Mouse (Mus musculus): ENCODE data around the gene Six1. TPM values are rescaled to one million over a fixed set of nuclear protein-coding genes. Genes with fewer than 3 reads are reported as not detected.

Gene Six1
- polyA plus RNA-seq, 1 experiment from 2014 or later = 10.4 TPM

DNA sequence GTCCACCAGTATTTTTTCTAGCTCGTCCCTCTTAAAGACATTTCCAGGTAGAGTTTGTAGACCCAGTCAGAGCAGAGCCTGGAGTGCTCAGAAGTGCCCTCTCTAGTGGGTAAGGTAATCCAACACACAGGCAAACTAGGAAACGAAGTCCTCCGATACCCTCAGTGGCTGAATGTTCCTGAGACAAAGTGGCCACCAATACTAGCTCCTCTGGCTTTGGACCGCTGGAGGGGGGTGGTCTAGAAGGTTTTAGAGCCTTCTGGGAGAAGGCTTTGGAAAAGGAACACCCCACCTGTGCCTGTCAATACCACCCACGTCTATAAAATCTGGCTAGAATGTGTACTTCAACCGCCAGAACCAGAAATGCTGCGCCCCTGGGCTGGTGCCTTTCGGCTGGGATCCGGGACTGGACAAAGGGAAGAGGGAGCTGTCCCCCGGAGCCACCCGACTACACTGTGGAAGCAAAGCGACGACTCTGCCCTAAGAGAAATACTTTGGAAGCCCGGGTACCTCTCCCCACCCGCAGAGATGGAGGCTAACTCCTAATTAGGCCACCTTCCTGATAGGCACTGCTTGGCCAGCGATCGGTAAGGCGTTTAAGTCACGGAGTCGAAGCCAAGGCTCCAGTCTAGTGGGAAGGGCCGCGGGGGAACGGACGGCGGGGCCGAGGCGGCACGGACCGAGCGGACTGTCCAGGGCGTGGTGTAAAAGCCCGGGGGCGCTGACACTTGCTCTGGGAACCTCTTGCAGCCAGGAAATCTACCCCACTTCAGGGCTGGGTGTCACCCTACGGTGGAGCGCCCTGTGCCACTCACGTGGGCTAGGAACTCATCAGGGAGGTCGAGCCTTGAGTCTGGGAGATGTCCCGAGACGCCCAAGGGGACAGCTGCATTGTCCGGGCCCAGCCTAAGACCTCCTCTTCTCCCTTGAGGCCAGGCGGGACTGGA, 14.4 kb downstream of the Six1 start:
- Histone ChIP-seq H3K27ac (ENCODE audit: low read depth, low read length) (no peak overlapping the region), H3K4me3 (ENCODE audit: low read depth, low read length) (no peak overlapping the region), H3K9me3 (ENCODE audit: control insufficient read depth, low read length) (no peaks in the 10 kb centered on the region), H3K27me3 (ENCODE audit: control insufficient read depth, insufficient read depth, low read length) (peaks cover 90% of the 10 kb centered on the region), H3K4me2 (no peak overlapping the region), H3K4me1 (ENCODE audit: control insufficient read depth, insufficient read depth, low read length) (peaks cover 7% of the 10 kb centered on the region), H3K9ac (ENCODE audit: low read length) (no peak overlapping the region), H3K36me3 (ENCODE audit: control insufficient read depth, insufficient read depth, low read length) (no peaks in the 10 kb centered on the region)
- WGBS = 2% methylated on average over 41 of the region's 41 CpGs
- peak; percentile 97 for DNase-seq (ENCODE audit: low spot score, missing footprints)
- peak; percentile 25; the same call in 1 of the 2 replicates for ATAC-seq (ENCODE audit: low FRiP score)

DNA sequence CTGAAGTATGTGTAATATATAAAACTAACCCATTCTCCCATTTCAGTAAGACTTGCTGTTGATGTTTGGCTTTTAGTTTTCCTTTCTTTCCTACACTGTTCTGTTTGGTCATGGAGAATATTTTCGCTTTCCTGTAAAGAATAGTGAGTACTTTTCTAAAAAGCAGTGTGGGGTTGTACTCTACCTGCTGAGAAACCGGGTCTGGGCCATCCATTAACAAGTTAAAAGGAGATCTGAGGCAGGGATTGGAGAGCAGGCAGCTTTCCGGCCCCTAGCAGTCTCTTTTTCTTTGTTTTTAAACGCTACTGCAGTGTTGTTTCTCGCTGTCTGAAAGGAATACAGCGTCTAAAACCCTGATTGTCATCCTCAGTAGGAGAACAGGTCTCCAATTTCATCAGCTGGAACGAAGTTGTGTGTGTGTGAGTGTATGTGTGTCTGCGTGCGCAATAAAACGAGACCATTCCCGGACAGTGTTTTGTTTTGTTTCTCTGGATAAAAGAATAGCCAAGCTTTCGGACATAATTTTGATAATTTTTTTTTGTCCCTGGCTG, 15.2 kb downstream of the Six1 start:
- no peak for ATAC-seq (ENCODE audit: low FRiP score)
- Histone ChIP-seq H3K4me1 (ENCODE audit: control insufficient read depth, insufficient read depth, low read length) (peaks cover 5% of the 10 kb centered on the region; the same call in 1 of the 2 replicates), H3K27ac (ENCODE audit: low read depth, low read length) (no peak overlapping the region), H3K9me3 (ENCODE audit: control insufficient read depth, low read length) (no peaks in the 10 kb centered on the region), H3K4me3 (ENCODE audit: low read depth, low read length) (no peak overlapping the region), H3K9ac (ENCODE audit: low read length) (no peak overlapping the region), H3K36me3 (ENCODE audit: control insufficient read depth, insufficient read depth, low read length) (no peaks in the 10 kb centered on the region), H3K27me3 (ENCODE audit: control insufficient read depth, insufficient read depth, low read length) (peaks cover 87% of the 10 kb centered on the region), H3K4me2 (no peak overlapping the region)
- WGBS = 1% methylated on average over 12 of the region's 12 CpGs
- peak; percentile 96 for DNase-seq (ENCODE audit: low spot score, missing footprints)

DNA sequence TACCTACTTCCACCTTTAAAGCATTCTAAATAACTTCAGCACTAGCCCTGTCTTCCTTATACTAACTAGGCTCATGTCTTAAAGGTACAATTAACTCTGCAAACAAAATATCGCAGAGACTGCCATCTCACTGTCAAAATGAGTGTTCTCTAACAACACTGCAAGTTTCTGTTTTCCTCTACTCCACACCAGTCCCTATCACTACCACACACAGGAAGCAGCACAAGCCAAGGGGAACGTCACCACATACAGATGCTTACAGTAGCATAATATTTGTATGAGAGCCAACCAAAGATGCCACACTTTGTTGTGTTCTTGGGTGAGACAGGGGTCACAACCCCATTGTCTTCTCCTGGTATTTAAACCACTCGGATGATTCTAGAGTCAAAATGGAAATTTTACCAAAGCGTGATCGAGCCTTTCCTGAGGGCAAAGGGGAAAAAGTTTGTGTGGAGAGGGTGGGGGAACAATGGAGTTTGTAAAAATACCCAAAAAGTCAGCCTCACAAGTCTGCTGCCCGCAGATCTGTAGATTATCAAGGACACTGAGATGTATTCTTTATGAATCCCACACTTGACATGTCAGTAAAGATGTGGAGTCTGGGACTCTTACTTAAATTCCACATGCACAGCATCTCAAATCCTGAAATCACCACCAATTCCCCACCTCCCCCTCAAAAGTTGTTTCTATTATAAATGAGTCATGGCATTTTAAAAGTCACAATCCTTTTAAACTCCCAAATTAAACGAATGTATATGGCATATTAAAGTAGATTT, 16.1 kb downstream of the Six1 start:
- Histone ChIP-seq H3K4me2 (no peak overlapping the region), H3K9ac (ENCODE audit: low read length) (no peak overlapping the region), H3K36me3 (ENCODE audit: control insufficient read depth, insufficient read depth, low read length) (no peaks in the 10 kb centered on the region), H3K4me1 (ENCODE audit: control insufficient read depth, insufficient read depth, low read length) (peaks cover 5% of the 10 kb centered on the region; the same call in 1 of the 2 replicates), H3K9me3 (ENCODE audit: control insufficient read depth, low read length) (no peaks in the 10 kb centered on the region), H3K27me3 (ENCODE audit: control insufficient read depth, insufficient read depth, low read length) (peaks cover 85% of the 10 kb centered on the region), H3K27ac (ENCODE audit: low read depth, low read length) (no peak overlapping the region), H3K4me3 (ENCODE audit: low read depth, low read length) (no peak overlapping the region)
- peak; percentile 92 for DNase-seq (ENCODE audit: low spot score, missing footprints)
- 8% methylated on average over 7 of the region's 7 CpGs for WGBS
- ATAC-seq (ENCODE audit: low FRiP score) = no peak

DNA sequence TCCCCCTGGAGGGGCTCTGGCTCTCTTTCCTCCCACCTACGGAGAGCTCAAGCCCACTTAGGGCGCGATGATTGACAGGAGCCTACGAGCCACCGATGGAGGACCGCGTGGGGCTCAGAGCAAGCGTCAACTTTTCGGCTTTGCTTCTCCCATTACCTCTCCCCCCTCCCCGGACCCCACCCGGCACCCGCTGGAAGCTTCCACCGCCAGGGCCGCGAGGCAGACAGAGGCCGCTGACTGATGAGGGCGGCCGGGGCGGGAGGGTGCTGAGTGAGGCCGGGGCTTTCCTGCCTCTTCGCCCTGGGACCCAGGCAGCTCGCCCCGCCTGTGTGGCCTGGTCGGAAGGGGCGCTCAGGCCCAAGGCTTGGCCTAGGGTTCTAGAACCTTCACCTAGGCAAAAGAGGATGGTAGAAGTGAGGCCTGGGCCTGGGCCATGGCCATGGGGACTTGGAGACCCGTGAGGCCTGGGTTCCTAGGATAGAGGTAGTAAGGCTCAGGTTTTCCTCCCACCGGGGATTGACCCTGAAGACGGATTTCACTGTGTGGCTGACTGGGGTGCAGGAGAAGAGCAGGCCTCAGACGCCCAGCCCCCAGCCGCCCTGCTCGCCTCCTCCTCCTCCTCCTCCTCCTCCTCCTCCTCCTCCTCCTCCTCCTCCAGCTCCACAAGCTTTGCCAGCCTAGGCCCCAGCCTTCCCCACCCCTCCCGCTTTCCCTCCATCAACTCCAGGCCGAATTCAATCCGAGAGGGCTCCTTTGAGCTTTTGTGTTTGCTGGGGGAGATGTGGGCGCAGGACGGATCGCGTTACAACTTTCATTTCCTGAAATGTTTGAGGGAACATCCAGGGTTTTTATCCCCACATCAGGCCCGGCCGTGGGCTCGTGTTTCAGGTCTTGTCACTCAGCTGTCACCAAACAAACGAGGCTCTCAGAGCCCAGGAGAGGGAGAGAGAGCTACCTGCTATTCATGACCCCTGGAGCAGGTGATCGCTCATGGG, 18.5 kb downstream of the Six1 start:
- H3K4me1 ChIP-seq (ENCODE audit: control insufficient read depth, insufficient read depth, low read length) = peaks cover 5% of the 10 kb centered on the region; the same call in 1 of the 2 replicates
- H3K27me3 ChIP-seq (ENCODE audit: control insufficient read depth, insufficient read depth, low read length) = peaks cover 68% of the 10 kb centered on the region
- H3K27ac ChIP-seq (ENCODE audit: low read depth, low read length) = no peak overlapping the region
- no peak overlapping the region for H3K9ac ChIP-seq (ENCODE audit: low read length)
- peak overlapping the region; percentile 26; the same call in 1 of the 2 replicates for H3K4me2 ChIP-seq
- H3K4me3 ChIP-seq (ENCODE audit: low read depth, low read length) = no peak overlapping the region
- peak; percentile 65; the same call in 1 of the 2 replicates for ATAC-seq (ENCODE audit: low FRiP score)
- H3K9me3 ChIP-seq (ENCODE audit: control insufficient read depth, low read length) = no peaks in the 10 kb centered on the region
- under 1% methylated on average over 42 of the region's 43 CpGs for WGBS
- H3K36me3 ChIP-seq (ENCODE audit: control insufficient read depth, insufficient read depth, low read length) = no peaks in the 10 kb centered on the region
- DNase-seq (ENCODE audit: low spot score, missing footprints) = peak; percentile 95

DNA sequence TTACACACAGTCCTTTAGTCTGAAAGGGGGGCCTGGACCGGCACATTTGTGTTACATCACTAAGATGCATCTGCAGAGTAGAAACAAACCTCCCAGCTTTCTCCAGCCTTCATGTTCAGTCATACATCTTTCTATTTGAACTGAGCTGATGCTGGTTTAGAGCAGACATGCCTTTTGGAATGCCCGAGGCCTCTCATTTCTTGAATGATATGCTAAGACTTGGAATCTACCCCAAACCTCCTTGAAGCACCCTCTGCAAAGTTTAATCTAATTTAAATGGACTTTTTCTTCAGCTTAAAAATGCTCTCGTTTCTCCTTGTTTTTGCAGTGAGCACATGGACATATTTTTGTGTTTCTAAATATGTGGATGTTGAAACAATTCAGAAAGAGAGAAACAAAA, 21.0 kb downstream of the Six1 start:
- WGBS = 78% methylated on average over 3 of the region's 3 CpGs
- no peak overlapping the region for H3K27ac ChIP-seq (ENCODE audit: low read depth, low read length)
- H3K9ac ChIP-seq (ENCODE audit: low read length) = no peak overlapping the region
- H3K36me3 ChIP-seq (ENCODE audit: control insufficient read depth, insufficient read depth, low read length) = no peaks in the 10 kb centered on the region
- ATAC-seq (ENCODE audit: low FRiP score) (no peak), DNase-seq (ENCODE audit: low spot score, missing footprints) (no peak)
- no peak overlapping the region for H3K4me2 ChIP-seq
- peaks cover 43% of the 10 kb centered on the region for H3K27me3 ChIP-seq (ENCODE audit: control insufficient read depth, insufficient read depth, low read length)
- H3K4me1 ChIP-seq (ENCODE audit: control insufficient read depth, insufficient read depth, low read length) = peaks cover 5% of the 10 kb centered on the region; the same call in 1 of the 2 replicates
- no peak overlapping the region for H3K4me3 ChIP-seq (ENCODE audit: low read depth, low read length)
- no peaks in the 10 kb centered on the region for H3K9me3 ChIP-seq (ENCODE audit: control insufficient read depth, low read length)

DNA sequence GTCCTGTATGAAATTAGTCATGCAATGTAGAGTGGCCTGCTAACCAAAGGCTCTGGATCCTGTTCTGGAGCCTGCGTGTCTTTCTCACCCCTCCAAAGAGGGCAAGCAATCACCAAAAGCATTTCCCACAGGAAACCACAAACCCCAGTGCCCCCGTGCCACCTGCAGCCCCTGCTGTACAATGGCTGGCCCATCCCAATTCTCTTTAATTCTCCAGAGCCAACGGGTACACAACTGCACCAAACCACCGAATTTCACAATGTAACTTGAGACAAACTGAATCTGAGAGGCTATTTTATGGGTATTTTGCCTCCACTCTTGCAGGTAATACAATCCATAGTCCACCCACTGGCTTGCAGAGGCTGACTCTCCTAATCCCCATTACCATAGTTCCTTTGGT, 22.4 kb downstream of the Six1 start:
- H3K27me3 ChIP-seq (ENCODE audit: control insufficient read depth, insufficient read depth, low read length) = peaks cover 34% of the 10 kb centered on the region
- H3K4me1 ChIP-seq (ENCODE audit: control insufficient read depth, insufficient read depth, low read length) = peaks cover 5% of the 10 kb centered on the region; the same call in 1 of the 2 replicates
- H3K36me3 ChIP-seq (ENCODE audit: control insufficient read depth, insufficient read depth, low read length) = no peaks in the 10 kb centered on the region
- no peak overlapping the region for H3K4me2 ChIP-seq
- ATAC-seq (ENCODE audit: low FRiP score) (no peak), DNase-seq (ENCODE audit: low spot score, missing footprints) (no peak)
- H3K4me3 ChIP-seq (ENCODE audit: low read depth, low read length) = no peak overlapping the region
- no peak overlapping the region for H3K9ac ChIP-seq (ENCODE audit: low read length)
- no peaks in the 10 kb centered on the region for H3K9me3 ChIP-seq (ENCODE audit: control insufficient read depth, low read length)
- WGBS = 63% methylated on average over 4 of the region's 4 CpGs
- no peak overlapping the region for H3K27ac ChIP-seq (ENCODE audit: low read depth, low read length)

DNA sequence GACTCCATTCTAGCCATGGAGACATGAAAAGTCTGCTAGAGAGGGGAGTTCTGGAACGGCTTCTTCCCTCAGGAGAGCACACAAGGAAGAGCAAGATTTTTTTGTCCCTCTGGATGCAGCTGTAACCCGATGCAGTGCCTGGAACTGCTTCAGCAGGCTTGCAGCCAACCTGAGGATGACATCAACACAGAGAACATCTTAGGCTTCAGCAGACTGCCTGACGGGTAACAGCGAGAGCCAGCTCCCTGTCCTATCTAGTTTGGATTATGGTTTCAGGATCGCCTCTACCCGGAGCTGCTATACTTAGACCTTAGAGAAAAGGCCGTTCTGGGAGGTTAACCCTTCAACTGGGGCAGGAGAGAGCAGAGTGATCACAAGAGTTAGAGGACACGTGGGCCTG, 28.2 kb downstream of the Six1 start:
- WGBS = 78% methylated on average over 8 of the region's 8 CpGs
- ATAC-seq (ENCODE audit: low FRiP score) (no peak), DNase-seq (ENCODE audit: low spot score, missing footprints) (peak; percentile 81)
- no peak overlapping the region for H3K27ac ChIP-seq (ENCODE audit: low read depth, low read length)
- H3K4me2 ChIP-seq = no peak overlapping the region
- H3K9me3 ChIP-seq (ENCODE audit: control insufficient read depth, low read length) = no peaks in the 10 kb centered on the region
- H3K27me3 ChIP-seq (ENCODE audit: control insufficient read depth, insufficient read depth, low read length) = no peaks in the 10 kb centered on the region; the same call in 1 of the 2 replicates
- no peak overlapping the region for H3K9ac ChIP-seq (ENCODE audit: low read length)
- H3K4me3 ChIP-seq (ENCODE audit: low read depth, low read length) = no peak overlapping the region
- H3K4me1 ChIP-seq (ENCODE audit: control insufficient read depth, insufficient read depth, low read length) = no peaks in the 10 kb centered on the region
- no peaks in the 10 kb centered on the region for H3K36me3 ChIP-seq (ENCODE audit: control insufficient read depth, insufficient read depth, low read length)

DNA sequence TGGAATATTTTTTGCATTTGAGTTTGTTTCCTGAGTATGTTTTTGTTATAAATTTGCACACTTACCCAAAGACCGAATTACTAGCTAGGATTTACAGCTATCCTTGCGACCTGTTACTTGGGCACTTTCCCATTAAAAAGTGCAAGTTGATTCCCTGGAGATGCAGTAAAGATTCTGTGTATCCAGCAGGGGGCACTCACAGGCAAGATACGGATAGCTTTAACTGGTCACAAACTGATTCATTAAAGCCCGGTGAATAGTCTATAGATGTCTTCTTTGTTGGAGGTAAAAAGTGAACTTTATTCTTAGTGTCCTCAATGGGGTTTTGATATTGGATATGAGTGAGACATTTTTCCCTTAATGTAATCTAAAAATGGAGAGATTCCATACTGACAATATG, 32.7 kb downstream of the Six1 start:
- Histone ChIP-seq H3K4me1 (ENCODE audit: control insufficient read depth, insufficient read depth, low read length) (no peaks in the 10 kb centered on the region), H3K9ac (ENCODE audit: low read length) (no peak overlapping the region), H3K4me3 (ENCODE audit: low read depth, low read length) (no peak overlapping the region), H3K4me2 (no peak overlapping the region), H3K36me3 (ENCODE audit: control insufficient read depth, insufficient read depth, low read length) (no peaks in the 10 kb centered on the region), H3K9me3 (ENCODE audit: control insufficient read depth, low read length) (no peaks in the 10 kb centered on the region), H3K27ac (ENCODE audit: low read depth, low read length) (no peak overlapping the region), H3K27me3 (ENCODE audit: control insufficient read depth, insufficient read depth, low read length) (no peaks in the 10 kb centered on the region)
- peak; percentile 94 for DNase-seq (ENCODE audit: low spot score, missing footprints)
- WGBS = 9% methylated on average over 4 of the region's 4 CpGs
- 0 out of 2 replicates have a peak, but pooled peaks have one; percentile 48 for ATAC-seq (ENCODE audit: low FRiP score)

All from midbrain, embryonic 11.5 days (tissue).